Mouse (Mus musculus) ES-Bruce4 (cell line): ENCODE measurements at regions not wholly inside any gene's neighbourhood (a gene's known extent, or its start where the extent isn't known, plus 50 kb on each side); places are given as distances from the start of the nearest gene placed in this dataset.

Experiments
- CTCF ChIP-seq: IDR thresholded peaks from one replicate; pipeline ENCODE4 v1.8.1; 2011; ENCODE audit warnings: low read depth, low read length
- EP300 ChIP-seq: IDR thresholded peaks from 2 replicates; pipeline ENCODE4 v1.6.1; 2011; ENCODE audit warnings: low read depth, low read length; ENCODE audit not compliant: insufficient read depth

- TF ChIP-seq CTCF (no peak), EP300 (no peak)
These were observed 149.4 kb upstream of the Arid2 start for GRCm38 (mm10) chr15:96137945-96138344.
